Mouse (Mus musculus) intestine, embryonic 16.5 days (tissue): ENCODE data around the gene Arfgap3. TPM values are rescaled to one million over a fixed set of nuclear protein-coding genes. Genes with fewer than 3 reads are reported as not detected.
"Not testable (repeated sequence)": the region's sequence is repeated elsewhere in the genome, so short reads cannot be mapped to it uniquely, and the experiment has no call there.

Experiments used
- ATAC-seq: fragments of 200-750 bp; cut with Nextera tagmentation; 2 replicates; pipeline ENCODE4 v1.8.0; 2017; ENCODE audit warnings: moderate TSS enrichment, moderate library complexity
- H3K27ac ChIP-seq: fragments of 300-500 bp; sonication (generic); 2 replicates; pipeline ENCODE4 v1.5.1; 2014; ENCODE audit warnings: mild to moderate bottlenecking, low read length
- H3K27me3 ChIP-seq: fragments of 300-500 bp; sonication (generic); replicated peaks from 2 replicates; pipeline ENCODE4 v1.6.1; 2014; ENCODE audit warnings: low read length, control low read depth, mixed read lengths; ENCODE audit not compliant: control insufficient read depth, insufficient read depth
- H3K36me3 ChIP-seq: fragments of 300-500 bp; sonication (generic); 2 replicates; pipeline ENCODE4 v1.6.1; 2014; ENCODE audit warnings: low read length, control low read depth; ENCODE audit not compliant: control insufficient read depth, insufficient read depth
- H3K4me1 ChIP-seq: fragments of 300-500 bp; sonication (generic); 2 replicates; pipeline ENCODE4 v1.6.1; 2014; ENCODE audit warnings: low read length, control low read depth, mixed read lengths; ENCODE audit not compliant: control insufficient read depth, insufficient read depth
- H3K4me2 ChIP-seq: fragments of 300-500 bp; sonication (generic); 2 replicates; pipeline ENCODE4 v1.6.1; 2014; ENCODE audit warnings: low read depth, low read length, control low read depth
- H3K4me3 ChIP-seq: fragments of 300-500 bp; sonication (generic); 2 replicates; pipeline ENCODE4 v1.5.1; 2014; ENCODE audit warnings: mild to moderate bottlenecking, low read length
- H3K9ac ChIP-seq: fragments of 300-500 bp; sonication (generic); 2 replicates; pipeline ENCODE4 v1.6.1; 2014; ENCODE audit warnings: low read depth, low read length
- H3K9me3 ChIP-seq: fragments of 300-500 bp; sonication (generic); 2 replicates; pipeline ENCODE4 v1.6.1; 2016; ENCODE audit warnings: low read length, control low read depth; ENCODE audit not compliant: control insufficient read depth
- WGBS: fragments of 180-500 bp; shearing (Covaris S2); extraction: QIAGEN DNeasy Blood & Tissue Kit; methylation state at CpG from one replicate; pipeline ENCODE4 v1.1.7; 2014; 5-methylcytosine and 5-hydroxymethylcytosine counted together
- polyA plus RNA-seq: library from polyadenylated mRNA; unstranded; fragments of >200 nt; fragmentation: Nextera tagmentation; extraction: Ambion mirVana; gene quantifications from 2 replicates; pipeline ENCODE4 v1.2.1, GENCODE M21; 2015

Gene Arfgap3
- polyA plus RNA-seq, result 77.9 and 86.6 TPM in 2 replicates

DNA sequence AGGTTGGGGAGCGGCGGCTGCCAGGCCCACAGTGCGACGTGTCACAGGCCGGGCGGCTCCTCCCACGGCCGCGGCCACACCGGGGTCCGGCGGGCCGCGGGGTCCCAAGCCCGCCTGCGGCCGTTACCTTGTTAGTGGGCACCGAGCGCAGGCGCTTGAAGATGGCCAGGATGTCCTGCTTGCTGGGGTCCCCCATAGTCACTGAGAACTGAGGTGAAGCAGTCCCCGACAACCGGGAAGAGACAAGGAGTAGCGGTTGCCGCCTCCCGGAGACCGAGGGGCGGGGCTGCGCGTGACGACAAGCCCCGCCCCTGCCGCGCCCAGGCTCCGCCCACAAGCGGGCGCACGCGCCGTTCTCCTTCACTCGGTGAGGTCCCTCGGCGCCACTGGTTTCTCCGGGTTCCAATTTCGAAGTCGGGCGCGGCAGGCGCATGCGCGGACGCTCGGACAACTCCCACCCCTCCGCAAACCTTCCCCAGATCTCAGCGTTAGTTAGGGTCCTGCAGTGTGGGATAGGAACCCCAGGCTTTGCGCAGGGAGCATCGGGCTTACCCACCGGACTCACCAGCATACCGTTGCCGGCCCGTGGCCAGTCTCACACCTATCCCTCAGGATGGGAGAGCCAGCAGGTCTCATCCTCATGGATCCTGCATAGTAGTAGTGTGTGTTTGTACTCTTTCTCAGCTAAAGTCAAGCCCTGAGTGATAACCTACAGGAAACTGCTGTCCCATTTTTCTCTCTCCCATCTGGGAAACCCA, at the start of gene Arfgap3:
Gene Arfgap3 (minus strand): TSS at position 294 of the 758 bp plus-strand sequence.
- Histone ChIP-seq H3K4me2 (peak within 1 kb of the TSS; percentile 80), H3K27me3 (no peaks in the 10 kb centered on the region), H3K36me3 (peaks cover 4% of the 10 kb centered on the region; the same call in 1 of the 2 replicates), H3K4me3 (peak within 1 kb of the TSS; percentile 87), H3K9me3 (no peaks in the 10 kb centered on the region), H3K4me1 (peaks cover 18% of the 10 kb centered on the region; the same call in 1 of the 2 replicates), H3K9ac (peak within 1 kb of the TSS; percentile 94), H3K27ac (peak within 1 kb of the TSS; percentile 96)
- under 1% methylated on average over 60 of the region's 60 CpGs for WGBS
- peak; percentile 84 for ATAC-seq

DNA sequence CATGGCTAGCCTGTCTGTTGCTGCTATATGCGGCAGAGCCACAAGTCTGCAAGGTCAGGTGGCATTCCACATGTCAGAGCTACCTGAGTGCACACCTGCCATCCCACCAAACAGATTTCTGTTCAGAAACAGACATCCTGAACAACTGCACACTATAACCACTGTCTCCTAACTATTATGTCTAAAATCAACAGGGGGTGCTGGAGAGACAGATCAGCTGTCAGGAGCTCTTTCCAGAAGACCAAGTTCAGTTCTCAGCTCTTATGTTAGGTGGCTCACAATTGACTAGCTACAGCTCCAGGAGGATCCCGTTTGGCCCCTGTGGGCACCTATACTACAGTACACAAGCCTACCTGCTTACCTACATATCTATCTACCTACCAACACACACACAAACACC, 42.7 kb upstream of the Arfgap3 start:
- Histone ChIP-seq H3K4me1 (no peaks in the 10 kb centered on the region), H3K9ac (no peak overlapping the region), H3K36me3 (no peaks in the 10 kb centered on the region), H3K27ac (no peak overlapping the region), H3K9me3 (no peaks in the 10 kb centered on the region), H3K4me3 (no peak overlapping the region), H3K4me2 (no peak overlapping the region), H3K27me3 (no peaks in the 10 kb centered on the region)
- ATAC-seq, result no peak
- 85% methylated on average over 2 of the region's 2 CpGs for WGBS

DNA sequence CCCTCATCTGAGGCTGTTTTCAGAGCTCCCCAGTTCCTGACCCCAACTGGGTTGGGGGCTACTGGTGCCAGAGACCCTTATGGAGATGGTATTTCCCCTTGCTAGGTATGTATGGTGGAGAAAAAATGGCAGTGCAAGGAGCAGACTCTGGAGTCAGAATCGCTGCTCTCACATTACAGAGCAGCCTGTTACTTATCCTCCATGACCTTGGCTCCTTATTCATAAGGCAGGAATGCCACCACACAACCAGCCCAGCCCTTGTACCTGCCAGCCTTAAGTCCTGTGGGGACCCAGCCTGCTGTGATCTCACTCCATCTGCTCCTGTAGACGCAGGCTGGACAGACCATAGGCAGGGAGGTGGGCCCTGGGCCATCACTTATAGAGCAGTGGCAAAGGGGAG, 37.9 kb upstream of the Arfgap3 start:
- no peak for ATAC-seq
- WGBS, result 82% methylated on average over 2 of the region's 2 CpGs
- Histone ChIP-seq H3K4me2 (no peak overlapping the region), H3K36me3 (peaks cover 14% of the 10 kb centered on the region), H3K27me3 (no peaks in the 10 kb centered on the region), H3K27ac (no peak overlapping the region), H3K9me3 (no peaks in the 10 kb centered on the region), H3K4me3 (no peak overlapping the region), H3K4me1 (no peaks in the 10 kb centered on the region), H3K9ac (no peak overlapping the region)

DNA sequence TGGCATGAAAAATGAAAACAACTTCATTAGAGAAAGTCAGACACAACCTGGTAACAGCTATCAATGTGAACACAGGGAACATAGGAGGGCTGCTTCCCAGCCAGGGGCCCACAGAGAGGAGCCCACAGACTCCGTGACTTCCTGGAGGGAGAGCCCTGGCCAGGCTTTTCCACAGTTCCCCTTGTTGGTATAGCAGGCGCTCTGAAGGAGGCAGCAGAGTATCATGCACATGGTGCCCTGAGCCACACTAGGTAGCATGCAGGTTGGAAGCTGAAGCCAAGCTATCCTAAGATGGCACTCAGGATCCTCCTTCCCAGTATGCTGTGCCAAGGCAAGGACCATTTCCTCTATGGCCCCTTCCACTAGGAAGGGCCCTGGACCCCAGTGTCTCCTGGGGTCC, 33.6 kb upstream of the Arfgap3 start:
- Histone ChIP-seq H3K27ac (no peak overlapping the region), H3K9me3 (no peaks in the 10 kb centered on the region), H3K27me3 (no peaks in the 10 kb centered on the region), H3K4me1 (no peaks in the 10 kb centered on the region), H3K4me2 (no peak overlapping the region), H3K36me3 (peaks cover 28% of the 10 kb centered on the region), H3K9ac (no peak overlapping the region), H3K4me3 (no peak overlapping the region)
- whole genome bisulfite sequencing, result 92% methylated on average over 2 of the region's 2 CpGs
- ATAC-seq, result no peak

DNA sequence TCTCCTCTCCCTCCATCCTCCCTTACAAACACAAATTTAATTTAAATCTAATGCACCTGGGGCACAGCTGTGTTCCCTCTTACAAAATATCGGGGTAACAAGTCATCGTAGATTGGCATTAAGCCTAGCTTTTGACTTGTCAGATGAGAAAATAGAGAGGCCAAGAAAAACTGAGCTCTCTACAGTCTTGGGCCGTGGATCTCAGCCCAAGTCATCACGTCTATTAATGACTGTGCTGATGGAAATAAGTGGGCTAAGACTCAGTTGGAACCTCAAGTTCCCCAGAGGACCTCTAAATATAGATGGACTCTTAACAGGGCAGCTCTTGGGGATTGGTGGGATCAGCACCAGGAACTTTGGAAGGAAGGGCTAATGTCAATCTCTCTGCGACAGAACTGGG, 33.1 kb upstream of the Arfgap3 start:
- Histone ChIP-seq H3K4me2 (no peak overlapping the region), H3K9ac (no peak overlapping the region), H3K27ac (no peak overlapping the region), H3K36me3 (peaks cover 30% of the 10 kb centered on the region), H3K4me3 (no peak overlapping the region), H3K27me3 (no peaks in the 10 kb centered on the region), H3K4me1 (no peaks in the 10 kb centered on the region), H3K9me3 (no peaks in the 10 kb centered on the region)
- 89% methylated on average over 5 of the region's 5 CpGs for WGBS
- no peak for ATAC-seq

DNA sequence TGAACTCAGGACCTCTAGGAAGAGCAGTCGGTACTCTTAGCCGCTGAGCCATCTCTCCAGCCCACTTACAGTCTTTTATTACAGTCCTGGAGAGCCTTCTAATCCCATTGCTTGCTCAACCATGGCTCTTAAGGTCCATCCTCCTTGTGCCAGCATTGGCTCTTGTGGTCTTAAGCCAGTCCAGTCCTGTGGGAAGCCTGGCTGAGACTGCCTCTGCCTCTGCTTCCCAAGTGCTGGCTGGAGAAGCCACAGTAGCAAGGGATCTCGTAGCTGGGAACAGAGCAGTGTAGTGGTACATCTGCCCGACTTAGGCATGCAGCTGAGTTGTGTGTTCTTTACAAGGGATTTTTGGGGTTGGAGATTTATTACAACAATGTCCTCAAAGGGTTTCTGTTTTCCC, 32.4 kb upstream of the Arfgap3 start:
- H3K4me3 ChIP-seq, result no peak overlapping the region
- no peaks in the 10 kb centered on the region for H3K27me3 ChIP-seq
- 95% methylated on average over 4 of the region's 4 CpGs for WGBS
- ATAC-seq, result no peak
- no peaks in the 10 kb centered on the region for H3K4me1 ChIP-seq
- no peaks in the 10 kb centered on the region for H3K9me3 ChIP-seq
- H3K4me2 ChIP-seq, result no peak overlapping the region
- H3K27ac ChIP-seq, result no peak overlapping the region
- H3K9ac ChIP-seq, result no peak overlapping the region
- peaks cover 30% of the 10 kb centered on the region for H3K36me3 ChIP-seq

DNA sequence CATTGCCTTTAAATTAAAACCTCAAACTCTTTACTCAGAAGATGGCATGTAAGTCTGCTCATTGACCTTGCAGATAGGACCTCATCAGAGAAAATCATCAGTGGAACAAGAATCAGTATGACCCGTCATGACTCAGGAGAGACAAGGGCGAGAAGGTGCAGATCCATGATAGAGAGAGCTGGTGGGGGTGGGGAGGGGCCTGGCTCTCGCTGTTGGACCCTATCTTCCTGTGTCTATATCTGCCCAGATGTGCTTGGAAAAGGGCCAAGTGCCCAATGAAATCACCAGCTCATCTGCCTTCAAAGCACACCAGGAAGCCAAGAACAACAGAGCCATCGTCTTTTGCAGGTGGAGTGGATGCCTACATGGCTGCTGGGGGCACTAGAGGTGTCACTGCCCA, 27.1 kb upstream of the Arfgap3 start:
- Histone ChIP-seq H3K4me3 (no peak overlapping the region), H3K27me3 (no peaks in the 10 kb centered on the region), H3K9ac (no peak overlapping the region), H3K9me3 (no peaks in the 10 kb centered on the region), H3K27ac (no peak overlapping the region), H3K4me1 (peaks cover 8% of the 10 kb centered on the region), H3K36me3 (peaks cover 12% of the 10 kb centered on the region; the same call in 1 of the 2 replicates), H3K4me2 (no peak overlapping the region)
- no peak for ATAC-seq
- WGBS, result 75% methylated on average over 4 of the region's 4 CpGs

DNA sequence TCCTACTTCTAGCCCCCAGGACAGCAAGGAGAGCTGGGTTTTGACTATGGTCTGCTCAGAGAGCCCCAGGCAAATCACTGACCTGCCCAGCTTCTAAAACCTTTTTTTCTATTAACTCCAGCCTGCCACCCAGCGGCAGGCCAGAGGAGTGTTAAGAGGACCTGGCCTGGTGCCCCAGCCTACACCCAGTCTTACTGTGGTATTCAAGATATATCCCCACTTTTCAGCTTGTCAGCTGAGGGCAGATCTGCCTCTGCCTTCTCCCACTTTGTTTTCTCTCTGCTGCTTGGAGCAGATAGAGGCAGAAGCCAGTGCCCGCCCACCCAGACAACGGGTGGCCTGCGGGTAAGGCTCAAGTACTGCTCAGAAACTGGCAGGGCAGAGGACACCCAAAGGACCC, 25.1 kb upstream of the Arfgap3 start:
- peaks cover 8% of the 10 kb centered on the region; the same call in 1 of the 2 replicates for H3K36me3 ChIP-seq
- no peak overlapping the region for H3K27ac ChIP-seq
- peaks cover 8% of the 10 kb centered on the region for H3K4me1 ChIP-seq
- no peak overlapping the region for H3K4me3 ChIP-seq
- H3K4me2 ChIP-seq, result no peak overlapping the region
- no peaks in the 10 kb centered on the region for H3K27me3 ChIP-seq
- WGBS, result 59% methylated on average over 4 of the region's 4 CpGs
- peak; percentile 67 for ATAC-seq
- no peak overlapping the region for H3K9ac ChIP-seq
- no peaks in the 10 kb centered on the region for H3K9me3 ChIP-seq

DNA sequence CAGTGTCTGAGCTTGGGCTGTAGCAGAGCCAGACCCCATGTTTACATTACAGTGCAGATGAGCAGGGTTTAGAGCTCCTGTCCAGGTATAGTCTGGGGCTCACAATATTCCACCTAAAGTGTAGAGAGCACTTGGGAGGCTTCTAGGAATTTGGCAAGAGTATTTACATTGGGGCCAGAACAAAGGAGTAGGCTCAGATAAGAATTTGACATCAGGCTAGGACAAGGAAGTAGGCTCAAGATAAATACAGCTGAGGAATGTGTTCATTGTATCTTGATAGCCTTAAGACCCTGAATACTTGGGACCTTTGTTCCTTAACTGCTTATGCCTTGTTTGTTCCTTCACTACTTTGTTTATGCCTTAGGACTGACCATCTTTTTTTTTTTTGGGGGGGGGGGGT, 24.0 kb upstream of the Arfgap3 start:
- peak; percentile 49 for ATAC-seq

DNA sequence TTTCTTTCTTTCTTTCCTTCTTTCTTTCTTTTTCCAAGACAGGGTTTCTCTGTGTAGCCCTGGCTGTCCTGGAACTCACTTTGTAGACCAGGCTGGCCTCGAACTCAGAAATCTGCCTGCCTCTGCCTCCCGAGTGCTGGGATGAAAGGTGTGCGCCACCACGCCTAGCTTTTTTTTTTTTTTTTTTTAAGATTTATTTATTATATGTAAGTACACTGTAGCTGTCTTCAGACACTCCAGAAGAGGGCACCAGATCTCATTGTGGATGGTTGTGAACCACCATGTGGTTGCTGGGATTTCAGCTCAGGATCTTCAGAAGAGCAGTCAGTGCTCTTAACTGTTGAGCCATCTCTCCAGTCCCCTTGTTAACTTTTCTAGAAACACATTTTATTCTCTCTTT, 18.7 kb upstream of the Arfgap3 start:
- not testable (repeated sequence) for H3K4me2 ChIP-seq, H3K9ac ChIP-seq, H3K9me3 ChIP-seq, H3K4me3 ChIP-seq, ATAC-seq, H3K36me3 ChIP-seq, H3K4me1 ChIP-seq, H3K27ac ChIP-seq, H3K27me3 ChIP-seq
- 89% methylated on average over 4 of the region's 4 CpGs for WGBS

More for the DNA sequence above, 24.0 kb upstream of the Arfgap3 start:
- H3K4me2 ChIP-seq, result no peak overlapping the region
- peak overlapping the region; percentile 27; the same call in 1 of the 2 replicates for H3K27ac ChIP-seq
- H3K36me3 ChIP-seq, result peaks cover 6% of the 10 kb centered on the region; the same call in 1 of the 2 replicates
- peaks cover 8% of the 10 kb centered on the region for H3K4me1 ChIP-seq
- no peaks in the 10 kb centered on the region for H3K27me3 ChIP-seq
- H3K9me3 ChIP-seq, result no peaks in the 10 kb centered on the region
- no peak overlapping the region for H3K9ac ChIP-seq
- no peak overlapping the region for H3K4me3 ChIP-seq
